Mouse (Mus musculus) lung, postnatal 0 days (tissue): ENCODE results near the gene Ngp. TPM values are rescaled to one million over a fixed set of nuclear protein-coding genes. Genes with fewer than 3 reads are reported as not detected.

ENCODE experiments used
- ATAC-seq: fragments of 200-750 bp; cut with Nextera tagmentation; 2 replicates; pipeline ENCODE4 v1.8.0; 2017; ENCODE audit warnings: moderate library complexity
- DNase-seq: peaks from one replicate; pipeline ENCODE4 v3.0.0-alpha.2; 2016; ENCODE audit warnings: low spot score
- H3K27ac ChIP-seq: fragments of 300-500 bp; sonication (generic); 2 replicates; pipeline ENCODE4 v1.5.1; 2014; ENCODE audit warnings: antibody characterized with exemption, mild to moderate bottlenecking, low read length, mixed read lengths
- H3K27me3 ChIP-seq: fragments of 300-500 bp; sonication (generic); replicated peaks from 2 replicates; pipeline ENCODE4 v1.6.1; 2014; ENCODE audit warnings: low read length, mixed read lengths; ENCODE audit not compliant: insufficient read depth
- H3K36me3 ChIP-seq: fragments of 300-500 bp; sonication (generic); 2 replicates; pipeline ENCODE4 v1.6.1; 2014; ENCODE audit warnings: low read length, mixed read lengths; ENCODE audit not compliant: insufficient read depth
- H3K4me1 ChIP-seq: fragments of 300-500 bp; sonication (generic); 2 replicates; pipeline ENCODE4 v1.6.1; 2014; ENCODE audit warnings: antibody characterized with exemption, low read depth, low read length, mixed read lengths; ENCODE audit not compliant: insufficient read depth
- H3K4me2 ChIP-seq: fragments of 300-500 bp; sonication (generic); replicated peaks from 2 replicates; pipeline ENCODE4 v1.6.1; 2014; ENCODE audit warnings: low read depth, mild to moderate bottlenecking, low read length, moderate library complexity, mixed read lengths
- H3K4me3 ChIP-seq: fragments of 300-500 bp; sonication (generic); 2 replicates; pipeline ENCODE4 v1.5.1; 2014; ENCODE audit warnings: low read depth, low read length
- H3K9ac ChIP-seq: fragments of 300-500 bp; sonication (generic); replicated peaks from 2 replicates; pipeline ENCODE4 v1.6.1; 2014; ENCODE audit warnings: low read depth, mild to moderate bottlenecking
- H3K9me3 ChIP-seq: fragments of 300-500 bp; sonication (generic); 2 replicates; pipeline ENCODE4 v1.6.1; 2016; ENCODE audit warnings: low read length, mixed read lengths
- CTCF ChIP-seq: IDR thresholded peaks from 2 replicates; pipeline ENCODE4 v1.5.1; 2016; ENCODE audit warnings: antibody characterized with exemption, mild to moderate bottlenecking
- EP300 ChIP-seq: IDR thresholded peaks from 2 replicates; pipeline ENCODE4 v1.6.1; 2016; ENCODE audit warnings: antibody characterized with exemption, mild to moderate bottlenecking, control low read depth
- WGBS: fragments of 180-500 bp; shearing (Covaris S2); extraction: QIAGEN DNeasy Blood & Tissue Kit; methylation state at CpG from one replicate; pipeline ENCODE4 v1.1.7; 2014; 5-methylcytosine and 5-hydroxymethylcytosine counted together
- polyA plus RNA-seq: library from polyadenylated mRNA; unstranded; fragments of >200 nt; fragmentation: Nextera tagmentation; extraction: Ambion mirVana; gene quantifications from 2 replicates; pipeline ENCODE4 v1.2.1, GENCODE M21; 2015

Gene Ngp
- polyA plus RNA-seq, 1 experiment from 2014 or later, result 24.6 TPM

- H3K27ac ChIP-seq, result no peak overlapping the region
- no peak overlapping the region for H3K4me3 ChIP-seq
- ATAC-seq (peak; percentile 33), DNase-seq (peak; percentile 89)
- H3K9me3 ChIP-seq, result no peaks in the 10 kb centered on the region
- TF ChIP-seq EP300 (no peak), CTCF (peak; percentile 93)
- H3K4me1 ChIP-seq, result 0 out of 2 replicates have a peak, but pooled peaks cover 8% of the 10 kb centered on the region
- H3K27me3 ChIP-seq, result no peaks in the 10 kb centered on the region
- H3K9ac ChIP-seq, result no peak overlapping the region
- no peaks in the 10 kb centered on the region for H3K36me3 ChIP-seq
- WGBS, result 31% methylated on average over 6 of the region's 6 CpGs
- H3K4me2 ChIP-seq, result no peak overlapping the region
Observed at GRCm38 (mm10) chr9:110410908-110411887, 8.3 kb upstream of the Ngp start.

GRCm38 (mm10) chr9:110412926-110413325 lies 6.6 kb upstream of the Ngp start:
- peak overlapping the region; percentile 51 for H3K27ac ChIP-seq
- H3K9me3 ChIP-seq, result no peaks in the 10 kb centered on the region
- H3K4me3 ChIP-seq, result no peak overlapping the region
- no peaks in the 10 kb centered on the region for H3K36me3 ChIP-seq
- 51% methylated on average over 4 of the region's 7 CpGs for WGBS
- DNase-seq (peak; percentile 38), ATAC-seq (no peak)
- H3K4me2 ChIP-seq, result no peak overlapping the region; the same call in 1 of the 2 replicates
- H3K9ac ChIP-seq, result no peak overlapping the region
- 0 out of 2 replicates have a peak, but pooled peaks cover 3% of the 10 kb centered on the region for H3K4me1 ChIP-seq
- TF ChIP-seq CTCF (no peak), EP300 (0 out of 2 replicates have a peak, but pooled peaks have one; percentile 8)
- H3K27me3 ChIP-seq, result no peaks in the 10 kb centered on the region

GRCm38 (mm10) chr9:110413785-110414184 lies 5.8 kb upstream of the Ngp start:
- Histone ChIP-seq H3K4me1 (0 out of 2 replicates have a peak, but pooled peaks cover 3% of the 10 kb centered on the region), H3K9ac (no peak overlapping the region), H3K36me3 (no peaks in the 10 kb centered on the region), H3K4me2 (no peak overlapping the region), H3K27ac (no peak overlapping the region), H3K4me3 (no peak overlapping the region), H3K9me3 (no peaks in the 10 kb centered on the region), H3K27me3 (no peaks in the 10 kb centered on the region)
- WGBS, result 45% methylated on average over 9 of the region's 9 CpGs
- DNase-seq, result peak; percentile 86
- peak; percentile 72 for ATAC-seq
- peak; percentile 72 for TF ChIP-seq CTCF
- TF ChIP-seq EP300, result no peak

- H3K27me3 ChIP-seq, result no peaks in the 10 kb centered on the region
- no peak for ATAC-seq
- WGBS, result 81% methylated on average over 8 of the region's 8 CpGs
Observed at GRCm38 (mm10) chr9:110431241-110431640, 11.7 kb downstream of the Ngp start.

GRCm38 (mm10) chr9:110433045-110433444 lies 13.5 kb downstream of the Ngp start:
- TF ChIP-seq EP300 (no peak), CTCF (no peak)

More at GRCm38 (mm10) chr9:110431241-110431640, 11.7 kb downstream of the Ngp start:
- no peak overlapping the region for H3K27ac ChIP-seq
- no peak overlapping the region for H3K4me3 ChIP-seq
- H3K9me3 ChIP-seq, result no peaks in the 10 kb centered on the region
- no peaks in the 10 kb centered on the region for H3K4me1 ChIP-seq
- no peak for DNase-seq
- no peak overlapping the region for H3K9ac ChIP-seq
- no peak overlapping the region for H3K4me2 ChIP-seq
- TF ChIP-seq CTCF, result no peak
- no peak for TF ChIP-seq EP300
- peaks cover 25% of the 10 kb centered on the region for H3K36me3 ChIP-seq

GRCm38 (mm10) chr9:110436041-110436440 lies 16.5 kb downstream of the Ngp start:
- Histone ChIP-seq H3K36me3 (peaks cover 14% of the 10 kb centered on the region), H3K27ac (no peak overlapping the region), H3K9me3 (no peaks in the 10 kb centered on the region), H3K4me2 (no peak overlapping the region), H3K9ac (no peak overlapping the region), H3K27me3 (no peaks in the 10 kb centered on the region), H3K4me3 (no peak overlapping the region), H3K4me1 (no peaks in the 10 kb centered on the region)
- DNase-seq, result no peak
- ATAC-seq, result no peak
- TF ChIP-seq EP300, result no peak
- TF ChIP-seq CTCF, result no peak
- 93% methylated on average over 11 of the region's 11 CpGs for WGBS

More at GRCm38 (mm10) chr9:110433045-110433444, 13.5 kb downstream of the Ngp start:
- no peaks in the 10 kb centered on the region for H3K27me3 ChIP-seq
- H3K9ac ChIP-seq, result no peak overlapping the region
- 94% methylated on average over 2 of the region's 2 CpGs for WGBS
- no peak overlapping the region for H3K4me2 ChIP-seq
- no peak for ATAC-seq
- peaks cover 14% of the 10 kb centered on the region for H3K36me3 ChIP-seq
- H3K4me3 ChIP-seq, result no peak overlapping the region
- H3K9me3 ChIP-seq, result no peaks in the 10 kb centered on the region
- H3K4me1 ChIP-seq, result no peaks in the 10 kb centered on the region
- H3K27ac ChIP-seq, result no peak overlapping the region
- no peak for DNase-seq
